ENCODE assay signal across 17 mouse cellular contexts in genomic region chr8:91384389-91384788, GRCm38 (mm10).
DNase-seq lines count a peak whose midpoint lies in the region; ATAC-seq and TF ChIP-seq lines count a peak whose summit lies in the region.
"Had no signal": no experiment of that assay in that cellular context is flagged by ENCODE, and none has a peak within 500 bp of the region (broad histone marks: within the 10 kb centered on the region; RNA-seq: fewer than 3 reads in every experiment).

No protein-coding gene starts in this region.

- peak overlapping the region; percentile 28 for H3K9ac ChIP-seq in liver, adult 2 months (ENCODE audit: low read depth, low read length)
- H3K9ac ChIP-seq in midbrain, embryonic 15.5 days: no peak overlapping the region; the same call in 1 of the 2 replicates
- no peak overlapping the region for H3K9ac ChIP-seq in liver, postnatal 0 days (replicated peaks)
- H3K9ac ChIP-seq: heart, embryonic 15.5 days; midbrain, embryonic 13.5 days; neural tube, embryonic 13.5 days had no signal

- ATAC-seq in midbrain, embryonic 15.5 days (replicated peaks): no peak
- 0 out of 2 replicates have a peak, but pooled peaks have one; percentile 11 for ATAC-seq in liver, postnatal 0 days
- ATAC-seq: hindbrain, embryonic 16.5 days; intestine, postnatal 0 days; midbrain, embryonic 13.5 days had no signal

- H3K4me1 ChIP-seq in liver, adult 2 months (ENCODE audit: control insufficient read depth, insufficient read depth, low read length): peaks cover 29% of the 10 kb centered on the region
- peaks cover 66% of the 10 kb centered on the region for H3K4me1 ChIP-seq in midbrain, embryonic 10.5 days
- H3K4me1 ChIP-seq in midbrain, embryonic 15.5 days: peaks cover 29% of the 10 kb centered on the region
- H3K4me1 ChIP-seq in liver, postnatal 0 days (ENCODE audit: insufficient read depth): peaks cover 30% of the 10 kb centered on the region

- peak; percentile 76 for DNase-seq in liver, adult 2 months (ENCODE audit: extremely low read depth, low read depth, low spot score)
- DNase-seq in liver: no peak
- no peak for DNase-seq in midbrain, embryonic 10.5 days (ENCODE audit: low spot score)
- DNase-seq in liver, postnatal 0 days: no peak
- no peak for DNase-seq in B cell, adult 2 months
- no peak for DNase-seq in gastrocnemius, postnatal 36 days
- DNase-seq: adrenal gland, adult 8-10 months; cerebellum, adult 8-10 months; heart, adult 2 months; heart, postnatal 4 days; thymus, adult 18-20 months had no signal

- no peak overlapping the region for H3K4me3 ChIP-seq in liver, adult 2 months (ENCODE audit: insufficient read depth, low read depth, low read length)
- H3K4me3 ChIP-seq in midbrain, embryonic 10.5 days: no peak overlapping the region
- no peak overlapping the region for H3K4me3 ChIP-seq in midbrain, embryonic 15.5 days
- H3K4me3 ChIP-seq in liver, postnatal 0 days (ENCODE audit: low read depth, low read length): no peak overlapping the region
- H3K4me3 ChIP-seq: heart, adult 2 months; heart, embryonic 15.5 days; midbrain, embryonic 13.5 days; neural tube, embryonic 13.5 days had no signal

- H3K79me2 ChIP-seq in liver, adult 2 months (ENCODE audit: control insufficient read depth, insufficient read depth, low read length): peaks cover 25% of the 10 kb centered on the region; the same call in 1 of the 2 replicates

- no peak for TF ChIP-seq POLR2A in liver, adult 2 months (IDR thresholded peaks at IDR 0.05; ENCODE audit: extremely low read depth, insufficient read depth, low read length)

- no peaks in the 10 kb centered on the region for H3K9me3 ChIP-seq in midbrain, embryonic 10.5 days (replicated peaks)
- no peaks in the 10 kb centered on the region for H3K9me3 ChIP-seq in midbrain, embryonic 15.5 days
- H3K9me3 ChIP-seq in liver, postnatal 0 days (ENCODE audit: low read length): no peaks in the 10 kb centered on the region
- H3K9me3 ChIP-seq: heart, embryonic 15.5 days; midbrain, embryonic 13.5 days; neural tube, embryonic 13.5 days had no signal

- no peak overlapping the region for H3K4me2 ChIP-seq in midbrain, embryonic 15.5 days
- H3K4me2 ChIP-seq in liver, postnatal 0 days (ENCODE audit: low read depth, low read length): no peak overlapping the region
- H3K4me2 ChIP-seq: heart, embryonic 15.5 days; midbrain, embryonic 13.5 days; neural tube, embryonic 13.5 days had no signal

- intact Hi-C loops in gastrocnemius, postnatal 36 days (cut with DNase I): loop anchor here (5.0 to 10.0 kb wide), 2 partner anchors 240 to 973 kb away; partner anchors contain the start of gene Irx5

- TF ChIP-seq EP300 in liver, postnatal 0 days (IDR thresholded peaks at IDR 0.05; ENCODE audit: low read depth): no peak

- no peaks in the 10 kb centered on the region for H3K27me3 ChIP-seq in liver, adult 2 months (ENCODE audit: control insufficient read depth, insufficient read depth, low read length)
- peaks cover 18% of the 10 kb centered on the region for H3K27me3 ChIP-seq in midbrain, embryonic 10.5 days (ENCODE audit: low read depth, poor library complexity, severe bottlenecking)
- H3K27me3 ChIP-seq in midbrain, embryonic 15.5 days (replicated peaks): no peaks in the 10 kb centered on the region
- H3K27me3 ChIP-seq in liver, postnatal 0 days (ENCODE audit: insufficient read depth, low read length): no peaks in the 10 kb centered on the region
- H3K27me3 ChIP-seq: heart, embryonic 15.5 days; midbrain, embryonic 13.5 days had no signal

- no peak for TF ChIP-seq CTCF in liver, adult 2 months (IDR thresholded peaks at IDR 0.05; ENCODE audit: low read depth, low read length)
- no peak for TF ChIP-seq CTCF in liver, postnatal 0 days (IDR thresholded peaks at IDR 0.05; ENCODE audit: low read depth)

- peak overlapping the region; percentile 82 for H3K27ac ChIP-seq in liver, adult 2 months (replicated peaks; ENCODE audit: insufficient read depth, low read depth, low read length)
- H3K27ac ChIP-seq in midbrain, embryonic 10.5 days (replicated peaks): 0 out of 2 replicates have a peak overlapping the region, but pooled peaks have one; percentile 23
- no peak overlapping the region for H3K27ac ChIP-seq in midbrain, embryonic 15.5 days
- peak overlapping the region; percentile 71 for H3K27ac ChIP-seq in liver, postnatal 0 days (ENCODE audit: low read depth)
- H3K27ac ChIP-seq: heart, adult 2 months; heart, embryonic 15.5 days; midbrain, embryonic 13.5 days; neural tube, embryonic 13.5 days had no signal

- H3K36me3 ChIP-seq in liver, adult 2 months (ENCODE audit: control insufficient read depth, insufficient read depth, low read length): no peaks in the 10 kb centered on the region
- no peaks in the 10 kb centered on the region for H3K36me3 ChIP-seq in midbrain, embryonic 10.5 days
- H3K36me3 ChIP-seq in midbrain, embryonic 15.5 days (replicated peaks): no peaks in the 10 kb centered on the region
- H3K36me3 ChIP-seq in liver, postnatal 0 days (replicated peaks; ENCODE audit: insufficient read depth, low read length): no peaks in the 10 kb centered on the region
- H3K36me3 ChIP-seq: heart, embryonic 15.5 days; midbrain, embryonic 13.5 days; neural tube, embryonic 13.5 days had no signal

- WGBS in liver, adult 2 months: 48% methylated on average over 3 of the region's 3 CpGs
- WGBS in midbrain, embryonic 10.5 days: 69% methylated on average over 3 of the region's 3 CpGs
- 76% methylated on average over 3 of the region's 3 CpGs for WGBS in midbrain, embryonic 15.5 days
- WGBS in liver, postnatal 0 days (ENCODE audit: insufficient replicate concordance): 65% methylated on average over 3 of the region's 3 CpGs
